Mouse (Mus musculus) c-Kit-positive CD71-positive TER-119-positive erythroid progenitor cells, embryonic 14.5 days (primary cell): Measurements from ENCODE around the gene Bag5.
"Not testable (repeated sequence)": the region's sequence is repeated elsewhere in the genome, so short reads cannot be mapped to it uniquely, and the experiment has no call there.

ENCODE experiments used
- DNase-seq: peaks from one replicate; pipeline ENCODE4 v3.0.0-alpha.2; 2013; ENCODE audit warnings: low spot score

Gene Bag5

GRCm38 (mm10) chr12:111674850-111675486, 38.1 kb downstream of the Bag5 start:
- no peak for DNase-seq

- no peak for DNase-seq
Observed at GRCm38 (mm10) chr12:111672581-111672980, 40.5 kb downstream of the Bag5 start.

- DNase-seq = no peak
Observed at GRCm38 (mm10) chr12:111672176-111672575, 40.9 kb downstream of the Bag5 start, which contains the start of gene Ckb. Gene Ckb, minus strand, starts transcription at chr12:111672338.

GRCm38 (mm10) chr12:111671431-111671902, 41.6 kb downstream of the Bag5 start:
- DNase-seq = no peak

GRCm38 (mm10) chr12:111670976-111671375, 42.1 kb downstream of the Bag5 start:
- DNase-seq = no peak

- no peak for DNase-seq
Observed at GRCm38 (mm10) chr12:111670371-111670971, 42.6 kb downstream of the Bag5 start.

- DNase-seq = no peak
Observed at GRCm38 (mm10) chr12:111669961-111670360, 43.1 kb downstream of the Bag5 start.

- DNase-seq = no peak
Observed at GRCm38 (mm10) chr12:111669000-111669788, 43.9 kb downstream of the Bag5 start.

GRCm38 (mm10) chr12:111668457-111668912, 44.6 kb downstream of the Bag5 start:
- peak; percentile 84 for DNase-seq

- no peak for DNase-seq
Observed at GRCm38 (mm10) chr12:111667421-111667820, 45.6 kb downstream of the Bag5 start.

- no peak for DNase-seq
Observed at GRCm38 (mm10) chr12:111666380-111666779, 46.7 kb downstream of the Bag5 start.

GRCm38 (mm10) chr12:111665041-111665880, 47.8 kb downstream of the Bag5 start:
- DNase-seq = no peak

- no peak for DNase-seq
Observed at GRCm38 (mm10) chr12:111664144-111664634, 48.9 kb downstream of the Bag5 start.

- DNase-seq = no peak
Observed at GRCm38 (mm10) chr12:111663228-111664143, 49.6 kb downstream of the Bag5 start.

GRCm38 (mm10) chr12:111661554-111661953, 51.5 kb downstream of the Bag5 start:
- DNase-seq = not testable (repeated sequence)

GRCm38 (mm10) chr12:111660628-111661027, 52.4 kb downstream of the Bag5 start:
- no peak for DNase-seq
